Mouse (Mus musculus) layer of hippocampus, adult 9-10 months (tissue): Measurements from ENCODE around the gene Msmp.
A peak's percentile ranks its signal among the peaks of the same experiment; 100 is the strongest.

ENCODE experiments used
- DNase-seq: peaks from one replicate; pipeline ENCODE4 v3.0.0; 2022; ENCODE audit warnings: low spot score

Gene Msmp

DNA sequence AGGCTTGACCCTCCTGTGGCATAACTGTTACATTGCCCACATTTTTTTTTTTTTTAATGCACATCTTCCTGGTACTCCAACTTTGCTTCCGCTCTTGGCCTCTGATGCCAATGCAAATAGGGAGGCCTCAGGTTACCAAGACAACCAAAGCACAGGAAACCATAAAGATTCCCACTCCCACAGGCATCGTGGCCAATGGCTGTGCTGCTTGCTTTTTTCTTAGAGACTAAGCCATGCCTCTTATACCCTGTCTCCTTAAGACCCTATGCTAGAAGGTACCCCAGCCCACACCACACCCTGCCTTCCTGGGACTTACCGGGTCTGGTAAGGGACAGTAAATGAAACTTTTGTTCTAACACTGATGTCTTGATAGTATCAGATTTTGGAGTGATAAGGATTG, 9.2 kb upstream of the Msmp start:
- no peak for DNase-seq

DNA sequence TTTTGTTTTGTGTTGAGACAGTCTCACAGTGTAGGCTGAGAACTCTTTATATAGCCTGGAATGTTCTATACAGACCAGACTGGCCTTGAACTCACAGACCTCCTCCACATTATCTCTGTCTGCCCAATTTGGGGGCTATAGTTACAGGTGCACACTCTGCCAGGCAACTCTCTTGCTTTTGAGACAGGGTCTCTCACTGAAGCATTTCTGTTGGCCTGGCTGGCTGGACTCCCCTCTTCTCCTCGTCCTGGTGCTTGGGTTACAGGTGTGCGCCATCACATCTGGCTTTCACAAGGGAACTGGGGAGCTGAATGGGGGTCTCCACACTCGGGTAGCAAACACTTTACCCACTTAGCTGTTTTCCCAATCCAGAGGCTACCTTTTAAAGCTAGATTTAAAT, 7.7 kb upstream of the Msmp start:
- no peak for DNase-seq

GRCm38 (mm10) chr4:43591543-43591942, 7.2 kb upstream of the Msmp start:
- no peak for DNase-seq

DNA sequence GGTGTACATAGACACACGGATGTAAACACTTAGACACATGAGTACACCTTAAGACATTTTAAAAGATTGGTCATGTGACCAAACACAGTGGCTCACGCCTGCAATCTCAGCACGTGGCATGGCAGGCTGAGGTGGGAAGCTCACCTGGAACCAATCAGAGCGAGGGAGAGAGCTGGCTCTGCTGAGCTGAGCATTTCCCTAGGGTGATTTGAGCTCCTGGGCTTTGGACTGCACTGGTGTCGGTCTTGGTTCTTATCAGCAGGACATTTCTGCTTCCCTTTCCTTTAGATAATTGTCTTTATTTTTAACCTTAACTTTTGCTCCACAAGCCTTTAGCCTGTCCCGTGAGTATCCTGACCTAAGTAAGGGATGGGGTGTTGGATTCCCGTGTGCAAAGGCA, 3.4 kb upstream of the Msmp start:
- DNase-seq, result no peak

- no peak for DNase-seq
Measured at GRCm38 (mm10) chr4:43586411-43586810, 2.1 kb upstream of the Msmp start.

DNA sequence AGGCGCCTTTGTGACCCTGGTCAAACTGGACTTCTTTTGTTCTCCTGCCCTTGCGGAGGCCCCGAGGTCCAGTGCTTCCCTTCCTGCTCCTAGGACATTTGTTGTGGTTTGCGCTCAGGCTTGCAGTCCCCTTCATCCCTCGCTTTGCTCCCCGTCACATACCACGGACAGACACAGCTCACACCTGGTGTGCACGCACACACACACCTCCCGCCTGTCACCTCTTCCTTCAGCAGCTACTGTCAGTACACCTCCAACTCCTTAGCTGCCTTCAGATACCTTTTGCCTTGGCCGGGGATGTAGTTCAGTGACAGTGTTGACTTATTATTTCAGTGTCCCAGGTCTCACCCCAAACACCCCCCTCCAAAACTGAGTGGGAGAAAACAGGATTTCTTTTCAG, 1.4 kb upstream of the Msmp start:
- no peak for DNase-seq

GRCm38 (mm10) chr4:43583421-43583820, 873 bp downstream of the Msmp start:
- no peak for DNase-seq

- no peak for DNase-seq
Measured at GRCm38 (mm10) chr4:43582241-43582640, 2.1 kb downstream of the Msmp start.

DNA sequence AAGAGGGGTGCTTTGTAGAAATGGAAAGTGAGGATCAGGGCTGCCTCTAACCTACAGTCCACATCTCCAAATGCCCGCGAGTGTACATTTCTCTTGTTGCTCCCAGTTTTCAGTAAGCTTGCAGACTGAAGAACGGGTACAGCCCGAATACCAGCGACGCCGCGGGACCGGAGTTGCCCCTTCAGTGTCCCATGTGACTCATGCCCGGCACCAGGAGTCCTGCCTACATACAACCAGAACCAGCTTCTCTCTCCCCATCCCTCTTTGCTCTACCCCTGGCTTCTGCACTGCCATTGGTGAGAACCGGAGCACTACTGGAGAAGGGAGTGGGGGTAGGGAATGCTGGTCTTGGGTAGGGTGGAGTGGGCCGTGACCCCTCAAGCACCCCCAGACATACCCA, 2.9 kb downstream of the Msmp start:
- no peak for DNase-seq

GRCm38 (mm10) chr4:43580721-43581120, 3.6 kb downstream of the Msmp start:
- DNase-seq, result no peak

DNA sequence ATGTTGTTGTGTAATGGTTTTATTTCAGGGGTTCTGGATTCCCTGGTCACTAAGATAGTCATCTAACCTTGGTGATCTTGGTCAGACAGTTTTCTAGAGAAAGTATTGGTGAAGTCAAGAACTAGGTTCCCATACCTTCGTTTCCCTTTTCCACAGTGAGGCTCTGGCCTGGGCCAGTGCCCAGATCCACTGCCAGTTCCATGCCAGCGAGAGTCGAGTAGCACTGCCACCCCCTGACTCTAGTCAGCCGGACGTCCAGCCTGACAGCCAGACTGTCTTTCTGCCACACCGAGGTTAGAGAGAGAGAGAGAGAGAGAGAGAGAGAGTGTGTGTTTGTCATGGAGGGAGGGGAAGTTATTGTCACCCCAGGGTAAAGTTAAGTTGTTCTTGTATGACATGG, 4.6 kb downstream of the Msmp start:
- DNase-seq, result no peak

GRCm38 (mm10) chr4:43579256-43579655, 5.0 kb downstream of the Msmp start:
- DNase-seq, result no peak

DNA sequence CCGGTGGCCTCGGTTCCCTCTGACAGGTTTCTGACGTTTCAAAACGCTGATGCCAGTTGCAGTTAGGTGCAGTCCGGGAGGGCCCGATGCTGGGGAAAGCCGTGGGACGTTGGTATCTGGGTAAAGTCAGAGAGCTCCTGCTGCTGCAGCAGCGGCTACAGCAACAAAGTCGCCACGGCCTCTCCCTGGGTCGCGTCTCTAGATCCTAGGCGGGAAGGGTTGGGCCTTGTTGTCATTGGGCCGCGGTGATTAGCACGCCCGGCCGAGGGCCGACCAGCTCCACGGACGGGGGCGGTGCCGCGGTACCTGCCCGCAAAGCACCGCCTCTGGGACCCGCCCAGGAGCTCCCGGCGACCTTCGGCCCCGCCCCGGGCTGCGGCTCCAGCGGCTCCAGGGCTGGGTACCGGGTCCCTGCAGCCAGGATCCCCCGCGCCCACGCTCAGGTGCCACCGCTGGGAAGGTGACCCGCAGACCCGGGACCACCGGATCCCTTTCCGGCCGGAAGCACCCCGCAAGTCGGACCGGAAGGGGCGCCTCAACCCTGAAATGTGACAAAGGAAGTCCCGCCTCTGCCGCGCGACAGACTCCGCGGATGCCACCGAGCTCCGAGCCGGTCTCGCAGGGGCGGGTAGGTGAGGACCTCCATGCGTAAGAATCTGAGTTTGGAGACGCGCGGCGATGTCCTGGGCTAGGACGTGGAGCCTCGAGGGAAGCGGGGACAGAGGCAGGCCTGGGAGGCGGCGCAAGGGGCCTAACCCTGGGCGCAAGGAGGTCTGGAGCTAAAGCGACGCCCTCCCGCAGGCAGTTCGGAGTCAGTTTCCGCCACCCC, 5.7 kb downstream of the Msmp start, which contains the start of the genes Rgp1 and Gba2:
Gene Rgp1, plus strand, starts transcription at position 340 of the 829 bp plus-strand sequence.
Gene Gba2, minus strand, starts transcription at position 498 of the 829 bp plus-strand sequence.
- DNase-seq, result peak; percentile 68

- DNase-seq, result no peak
Measured at GRCm38 (mm10) chr4:43577237-43577881, 6.9 kb downstream of the Msmp start.

GRCm38 (mm10) chr4:43575356-43575755, 8.9 kb downstream of the Msmp start:
- DNase-seq, result no peak

DNA sequence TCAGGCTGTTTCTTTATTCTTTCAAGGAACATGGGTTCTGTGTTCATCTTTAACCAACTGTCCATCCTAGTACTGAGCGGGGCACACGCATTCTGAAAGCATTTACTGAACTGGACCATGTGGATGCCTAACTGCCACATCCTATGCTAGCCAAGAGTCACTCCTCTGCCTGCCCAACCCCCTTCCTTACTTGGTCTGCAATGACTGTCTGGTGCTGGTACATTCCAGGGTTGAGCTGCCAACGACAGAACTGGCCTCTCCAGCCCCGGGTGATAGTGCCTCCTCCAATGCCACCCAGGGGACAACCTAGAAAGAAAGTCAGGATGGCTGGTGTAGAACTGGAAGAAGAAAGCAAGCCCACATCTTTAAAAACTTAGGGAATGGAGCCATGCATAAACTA, 10.7 kb downstream of the Msmp start:
- no peak for DNase-seq

GRCm38 (mm10) chr4:43571395-43572045, 12.8 kb downstream of the Msmp start:
- DNase-seq, result no peak

DNA sequence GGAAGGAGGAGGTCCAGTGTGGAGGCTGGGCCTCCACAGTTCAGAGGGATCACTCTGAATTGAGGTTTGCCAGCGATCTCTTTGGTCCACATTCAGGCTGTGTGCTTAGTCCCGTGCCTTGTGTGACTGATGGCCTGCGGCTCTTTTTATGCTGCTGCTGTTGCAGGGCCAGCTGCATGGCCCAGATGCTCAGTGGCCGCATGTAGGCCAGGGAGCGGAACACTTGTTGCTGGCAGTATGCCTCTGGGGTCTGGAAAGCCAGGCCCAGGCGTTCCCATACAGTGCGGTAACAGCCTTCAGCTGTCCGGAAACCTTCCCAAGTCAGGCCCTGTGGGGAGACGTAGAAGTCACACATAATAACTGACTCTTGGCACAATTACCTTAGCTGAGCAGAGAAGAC, 17.2 kb downstream of the Msmp start:
- no peak for DNase-seq

GRCm38 (mm10) chr4:43564231-43564630, 20.1 kb downstream of the Msmp start:
- no peak for DNase-seq

GRCm38 (mm10) chr4:43563601-43563875, 20.8 kb downstream of the Msmp start:
- DNase-seq, result no peak

- DNase-seq, result no peak
Measured at GRCm38 (mm10) chr4:43562769-43563600, 21.3 kb downstream of the Msmp start.

- peak; percentile 94 for DNase-seq
Measured at GRCm38 (mm10) chr4:43561997-43562768, 22.1 kb downstream of the Msmp start, which contains the start of the genes Creb3 and Tln1. TSS of gene Creb3 (plus strand) at chr4:43562332. TSS of gene Tln1 (minus strand) at chr4:43562691.
